Mouse (Mus musculus) urinary bladder, adult 18-20 months (tissue): Measurements from ENCODE around the gene Dnajc14.

ENCODE experiments used
- DNase-seq, 2 experiments: peaks; one replicate each; pipeline ENCODE4 v3.0.0; 2022; ENCODE audit warnings: low spot score in 2 of 2, mixed read lengths in 2 of 2

Gene Dnajc14

GRCm38 (mm10) chr10:128803771-128804270, at the start of gene Dnajc14:
Gene Dnajc14 (plus strand): TSS chr10:128804062.
- peak; percentile 44 to 57 for DNase-seq

DNA sequence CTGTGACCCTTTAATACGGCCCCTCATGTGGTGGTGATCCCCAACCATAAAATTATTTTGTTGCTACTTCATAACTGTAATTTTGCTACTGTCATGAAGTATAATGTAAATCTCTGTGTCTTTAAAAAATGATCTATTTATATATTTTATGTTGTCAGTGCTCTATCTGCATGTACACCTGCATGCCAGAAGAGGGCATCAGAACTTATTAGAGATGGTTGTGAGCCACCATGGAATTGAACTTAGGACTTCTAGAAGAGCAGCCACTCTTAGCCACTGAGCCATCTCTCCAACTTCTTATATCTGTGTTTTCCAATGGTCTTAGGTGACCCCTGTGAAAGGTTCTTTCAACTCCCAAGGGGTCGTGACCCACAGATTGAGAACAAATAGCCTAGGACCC, 31.0 kb upstream of the Dnajc14 start:
- no peak for DNase-seq

GRCm38 (mm10) chr10:128773685-128774084, 30.2 kb upstream of the Dnajc14 start:
- DNase-seq, result no peak

- DNase-seq, result no peak
These were observed 25.4 kb upstream of the Dnajc14 start for GRCm38 (mm10) chr10:128778441-128778840.

GRCm38 (mm10) chr10:128779011-128779795, 24.7 kb upstream of the Dnajc14 start:
- DNase-seq, result peak; percentile 32 to 85

DNA sequence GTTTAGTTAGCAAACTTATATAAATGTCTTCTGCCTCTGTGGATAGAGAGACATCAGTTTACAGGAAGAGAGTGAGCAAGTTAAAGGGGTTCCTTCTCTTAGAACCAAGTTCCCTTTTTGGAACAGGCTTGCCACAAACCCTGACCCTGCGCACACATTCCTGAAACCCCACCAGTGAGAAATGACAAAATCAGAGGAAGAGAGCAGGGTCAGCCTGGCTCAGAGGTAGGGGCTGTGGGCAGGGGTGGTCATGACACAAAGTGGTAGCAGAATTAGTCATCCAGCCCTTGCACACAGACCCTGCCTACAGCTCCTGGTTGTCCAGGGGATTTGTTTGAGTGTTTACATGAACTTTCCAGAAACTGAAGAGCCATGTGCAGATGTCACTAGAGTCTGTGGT, 23.7 kb upstream of the Dnajc14 start:
- DNase-seq, result no peak

DNA sequence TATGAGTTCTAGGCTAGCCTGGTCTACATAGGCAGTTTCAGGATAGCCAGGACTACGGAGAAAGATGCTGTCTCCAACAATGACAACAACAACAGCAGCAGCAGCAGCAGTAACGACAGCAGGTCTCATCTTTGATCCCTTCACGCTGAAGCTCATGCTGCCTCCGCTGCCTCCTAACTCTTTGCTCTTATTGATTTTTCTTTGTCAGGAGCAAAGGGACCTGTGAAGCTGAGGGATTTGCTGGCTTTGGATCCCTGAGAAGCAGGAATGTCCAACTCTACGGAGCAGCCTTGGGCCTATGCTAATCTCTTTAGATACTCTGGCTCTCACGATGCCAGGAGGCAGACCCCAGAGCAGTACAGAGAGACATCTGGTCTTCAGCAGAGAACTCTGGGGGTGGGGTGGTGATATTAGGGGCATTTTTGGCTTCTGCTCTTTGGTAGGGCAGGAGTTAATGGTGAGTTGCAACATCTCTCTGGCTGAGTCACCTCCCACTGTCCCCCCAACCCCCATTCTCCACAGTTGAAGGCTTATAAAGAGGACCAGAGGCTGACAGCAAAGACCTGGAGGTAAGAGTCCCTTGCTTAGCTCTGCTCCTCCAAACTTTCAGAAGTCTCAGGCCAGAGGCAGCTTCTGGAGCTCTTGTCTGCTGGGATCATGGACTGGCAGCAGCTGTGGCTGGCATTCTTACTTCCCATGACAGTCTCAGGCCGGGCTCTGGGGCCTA, 13.3 kb upstream of the Dnajc14 start, which contains the start of gene Mmp19:
Gene Mmp19 (plus strand): TSS at position 513 of the 727 bp plus-strand sequence.
- no peak for DNase-seq

- no peak for DNase-seq
These were observed 11.8 kb upstream of the Dnajc14 start for GRCm38 (mm10) chr10:128792041-128792440.

DNA sequence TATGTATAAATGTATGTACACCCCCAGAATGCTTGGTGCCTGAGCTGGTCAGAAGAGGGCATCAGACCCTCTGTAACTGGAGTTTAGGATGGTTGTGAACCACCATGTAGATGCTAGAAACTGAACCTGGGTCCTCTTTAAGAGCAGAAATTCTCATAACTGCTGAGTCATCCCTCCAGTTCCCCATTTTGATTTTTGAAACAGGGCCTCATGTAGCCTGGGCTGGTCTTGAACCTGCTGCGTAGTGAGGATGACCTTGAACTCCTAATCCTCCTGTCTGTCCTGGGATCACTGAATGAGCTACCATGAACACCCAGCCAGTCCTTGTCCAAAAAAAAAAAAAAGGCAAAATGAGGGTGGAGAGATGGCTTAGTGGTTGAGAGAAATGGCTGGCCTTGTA, 10.6 kb upstream of the Dnajc14 start:
- no peak for DNase-seq

- DNase-seq, result no peak
These were observed 9.5 kb upstream of the Dnajc14 start for GRCm38 (mm10) chr10:128794391-128794790.

DNA sequence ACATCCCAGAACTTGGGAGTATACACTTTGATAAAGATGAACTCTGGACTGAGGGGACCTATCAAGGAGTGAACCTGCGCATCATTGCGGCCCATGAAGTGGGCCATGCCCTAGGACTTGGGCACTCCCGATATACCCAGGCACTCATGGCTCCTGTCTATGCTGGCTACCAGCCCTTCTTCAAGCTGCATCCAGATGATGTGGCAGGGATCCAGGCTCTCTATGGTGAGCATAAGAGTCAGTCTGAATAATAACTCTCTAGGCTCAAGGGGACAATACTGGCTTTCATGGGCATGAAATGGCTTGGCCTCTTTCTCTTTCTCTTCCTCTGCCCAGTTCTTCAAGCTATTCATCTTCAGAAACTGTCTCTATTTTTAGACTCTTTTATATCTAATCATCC, 8.3 kb upstream of the Dnajc14 start:
- DNase-seq, result no peak

- DNase-seq, result no peak
These were observed 5.2 kb upstream of the Dnajc14 start for GRCm38 (mm10) chr10:128798676-128799075.

DNA sequence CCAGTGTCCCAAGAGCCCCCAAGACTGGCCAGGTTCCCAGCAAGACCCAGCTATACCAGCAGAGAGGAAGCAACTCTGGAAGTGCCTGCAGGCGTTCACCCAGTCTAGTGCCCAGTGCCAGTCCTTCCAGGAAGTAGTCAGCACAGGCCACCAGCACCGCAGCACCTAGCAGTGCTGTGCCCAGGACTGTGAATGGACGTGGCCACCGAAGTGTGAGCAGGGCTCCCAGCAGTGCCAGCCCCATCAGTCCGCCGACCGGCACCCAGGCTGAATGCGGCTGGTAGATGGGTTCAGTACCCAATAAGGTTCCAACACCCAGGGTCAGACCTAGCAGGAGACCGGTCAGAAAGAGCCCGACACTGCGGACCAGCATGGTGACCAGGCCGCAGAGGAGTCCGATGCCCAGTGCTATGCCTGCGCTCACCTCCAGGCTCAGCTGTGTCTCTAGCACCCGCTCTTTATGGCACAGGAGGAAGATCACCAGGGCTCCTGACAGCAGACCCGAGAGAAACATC, 1.8 kb upstream of the Dnajc14 start:
- DNase-seq, result no peak

DNA sequence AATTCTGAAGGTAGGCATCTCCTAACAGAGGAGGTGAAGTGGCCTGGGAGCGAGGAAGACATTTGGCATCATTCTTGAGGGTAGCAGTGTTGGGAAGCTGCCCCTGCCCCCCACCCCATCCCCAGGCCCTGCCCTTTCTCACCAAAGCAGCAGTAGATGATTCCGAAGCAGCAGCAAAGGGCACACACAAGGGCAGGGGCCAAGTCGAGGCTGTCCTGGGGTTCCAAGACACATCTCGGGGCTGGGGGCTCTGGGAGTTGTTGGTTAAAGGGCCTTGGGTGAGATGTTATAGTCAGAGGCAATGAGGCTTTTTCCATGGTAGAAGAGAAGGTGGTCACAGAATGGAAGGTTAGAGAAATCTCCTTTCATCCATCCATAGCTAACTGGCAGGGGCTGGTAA, 906 bp upstream of the Dnajc14 start:
- no peak for DNase-seq

DNA sequence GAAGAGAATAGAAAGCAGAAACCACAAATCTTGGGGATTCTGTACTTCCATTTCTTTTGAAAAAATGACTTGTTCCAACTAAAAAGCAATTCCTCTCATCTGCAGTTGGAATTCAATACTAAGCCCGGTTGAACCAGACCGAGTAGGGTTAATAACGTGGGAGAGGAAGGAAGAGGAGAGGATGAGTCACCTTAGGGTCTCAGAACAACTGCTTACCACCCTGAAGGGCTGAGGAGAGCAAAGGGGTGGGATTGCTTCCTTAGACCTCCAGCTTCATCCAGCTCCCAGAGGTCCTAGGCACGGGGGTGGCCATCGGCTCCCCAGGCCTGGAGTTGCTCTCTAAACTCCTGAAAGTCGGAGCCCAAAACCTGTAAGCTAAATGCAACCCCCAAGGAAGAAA, 501 bp upstream of the Dnajc14 start:
- no peak for DNase-seq

- peak; percentile 41 to 53 for DNase-seq
These were observed 619 bp downstream of the Dnajc14 start, which contains the start of gene Tmem198b for GRCm38 (mm10) chr10:128804271-128805091. Gene Tmem198b (minus strand): TSS chr10:128804370.

GRCm38 (mm10) chr10:128805092-128806000, 1.5 kb downstream of the Dnajc14 start:
- DNase-seq, result peak; percentile 91 to 94

DNA sequence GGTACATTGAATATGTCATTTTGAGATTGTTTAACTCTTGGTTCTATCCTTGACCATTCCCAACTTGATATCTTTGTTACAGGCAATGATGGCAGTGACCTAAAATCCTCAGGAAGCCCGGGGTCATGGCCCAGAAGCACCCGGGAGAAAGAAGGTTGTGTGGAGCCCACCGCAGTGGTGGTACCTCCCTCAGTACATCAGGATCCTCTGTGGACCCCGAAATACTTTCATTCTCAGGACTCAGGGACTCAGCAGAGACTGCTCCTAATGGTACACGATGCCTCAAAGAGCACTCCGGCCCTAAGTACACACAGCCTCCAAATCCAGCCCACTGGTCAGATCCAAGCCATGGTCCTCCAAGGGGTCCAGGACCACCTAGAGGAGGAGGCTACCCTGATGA, 2.2 kb downstream of the Dnajc14 start:
- DNase-seq, result no peak

DNA sequence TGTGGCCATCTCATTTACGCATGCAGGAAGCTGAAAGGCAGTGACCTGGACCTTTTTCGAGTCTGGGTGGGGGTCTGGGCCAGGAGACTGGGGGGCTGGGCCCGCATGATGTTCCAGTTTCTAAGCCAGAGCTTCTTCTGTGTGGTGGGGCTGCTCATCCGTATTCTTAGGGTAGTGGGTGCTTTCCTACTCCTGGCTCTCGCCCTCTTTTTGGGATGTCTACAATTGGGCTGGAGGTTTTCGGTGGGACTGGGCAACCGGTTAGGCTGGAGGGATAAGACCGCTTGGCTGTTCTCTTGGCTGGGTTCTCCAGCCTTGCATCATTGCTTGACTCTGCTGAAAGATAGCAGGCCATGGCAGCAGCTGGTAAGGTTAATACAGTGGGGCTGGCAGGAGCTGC, 3.2 kb downstream of the Dnajc14 start:
- DNase-seq, result no peak

DNA sequence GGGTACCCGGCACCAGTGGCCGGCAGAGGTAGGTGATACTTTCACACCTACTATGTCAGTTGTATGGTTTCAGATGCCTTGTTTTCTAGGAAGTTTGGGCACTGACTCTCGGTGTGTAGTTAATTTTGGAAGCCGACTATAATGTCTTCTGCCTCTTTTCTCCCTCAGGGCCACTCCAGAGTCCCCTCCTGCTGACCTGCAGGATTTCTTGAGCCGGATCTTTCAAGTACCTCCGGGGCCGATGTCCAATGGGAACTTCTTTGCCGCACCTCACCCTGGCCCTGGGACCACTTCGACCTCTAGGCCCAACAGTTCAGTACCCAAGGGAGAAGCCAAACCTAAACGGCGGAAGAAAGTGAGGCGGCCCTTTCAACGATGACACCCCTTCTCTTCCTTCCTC, 13.2 kb downstream of the Dnajc14 start, which contains the start of gene Sarnp:
Gene Sarnp (plus strand): TSS at position 301 of the 400 bp plus-strand sequence.
- DNase-seq, result no peak
